In genomic region chr11:47156730-47157693, GRCm38 (mm10) we compare ENCODE assay signal across 13 mouse cellular contexts.
DNase-seq lines count a peak whose midpoint lies in the region; ATAC-seq and TF ChIP-seq lines count a peak whose summit lies in the region.
"Had no signal": no experiment of that assay in that cellular context is flagged by ENCODE, and none has a peak within 500 bp of the region (broad histone marks: within the 10 kb centered on the region; RNA-seq: fewer than 3 reads in every experiment).

No protein-coding gene starts in this region.

- peak; percentile 24 to 50 for DNase-seq in heart, adult 9 months (ENCODE audit: low spot score in 2 of 2)
- no peak for DNase-seq in heart, postnatal 4 days
- DNase-seq in midbrain, embryonic 10.5 days (ENCODE audit: low spot score): no peak
- no peak for DNase-seq in midbrain, postnatal 0 days (ENCODE audit: low spot score)
- DNase-seq in spleen, postnatal 10 days (ENCODE audit: low spot score in 2 of 2): no peak
- DNase-seq: adrenal gland, adult 2 months; midbrain, embryonic 14.5 days; thymus, postnatal 14 days had no signal

- no peak for TF ChIP-seq CTCF in midbrain, postnatal 0 days (IDR thresholded peaks at IDR 0.05)

- H3K9ac ChIP-seq in midbrain, postnatal 0 days (replicated peaks; ENCODE audit: low read length, poor library complexity, severe bottlenecking): no peak overlapping the region
- no peak overlapping the region for H3K9ac ChIP-seq in lung, embryonic 15.5 days
- H3K9ac ChIP-seq: liver, embryonic 14.5 days had no signal

- H3K36me3 ChIP-seq in midbrain, embryonic 10.5 days: no peaks in the 10 kb centered on the region
- H3K36me3 ChIP-seq in midbrain, postnatal 0 days (ENCODE audit: insufficient read depth, low read length): no peaks in the 10 kb centered on the region
- H3K36me3 ChIP-seq in lung, embryonic 15.5 days: no peaks in the 10 kb centered on the region
- H3K36me3 ChIP-seq: forebrain, embryonic 10.5 days had no signal

- H3K4me3 ChIP-seq in midbrain, embryonic 10.5 days: no peak overlapping the region
- H3K4me3 ChIP-seq in midbrain, postnatal 0 days (ENCODE audit: low read depth, low read length): no peak overlapping the region
- no peak overlapping the region for H3K4me3 ChIP-seq in lung, embryonic 15.5 days
- H3K4me3 ChIP-seq: forebrain, embryonic 10.5 days had no signal

- WGBS in midbrain, embryonic 10.5 days: 21% methylated on average over 1 of the region's 1 CpGs
- 32% methylated on average over 1 of the region's 1 CpGs for WGBS in midbrain, postnatal 0 days
- WGBS in lung, embryonic 15.5 days: 38% methylated on average over 1 of the region's 1 CpGs

- peaks cover 11% of the 10 kb centered on the region for H3K4me1 ChIP-seq in midbrain, embryonic 10.5 days
- H3K4me1 ChIP-seq in midbrain, postnatal 0 days (ENCODE audit: insufficient read depth, low read length): no peaks in the 10 kb centered on the region
- peaks cover 15% of the 10 kb centered on the region for H3K4me1 ChIP-seq in lung, embryonic 15.5 days

- H3K4me2 ChIP-seq in midbrain, postnatal 0 days (ENCODE audit: low read depth, low read length, poor library complexity, severe bottlenecking): no peak overlapping the region
- H3K4me2 ChIP-seq in lung, embryonic 15.5 days: no peak overlapping the region

- no peaks in the 10 kb centered on the region for H3K9me3 ChIP-seq in midbrain, embryonic 10.5 days (replicated peaks)
- H3K9me3 ChIP-seq in midbrain, postnatal 0 days (ENCODE audit: low read length): no peaks in the 10 kb centered on the region
- no peaks in the 10 kb centered on the region for H3K9me3 ChIP-seq in lung, embryonic 15.5 days
- H3K9me3 ChIP-seq: forebrain, embryonic 10.5 days had no signal

- H3K27ac ChIP-seq in midbrain, embryonic 10.5 days (replicated peaks): peak overlapping the region; percentile 59; the same call in 1 of the 2 replicates
- H3K27ac ChIP-seq in midbrain, postnatal 0 days (ENCODE audit: low read depth, low read length): no peak overlapping the region
- peak overlapping the region; percentile 24 for H3K27ac ChIP-seq in lung, embryonic 15.5 days
- H3K27ac ChIP-seq: forebrain, embryonic 10.5 days; liver, embryonic 14.5 days had no signal

- no peaks in the 10 kb centered on the region for H3K27me3 ChIP-seq in midbrain, embryonic 10.5 days (ENCODE audit: low read depth, poor library complexity, severe bottlenecking)
- no peaks in the 10 kb centered on the region for H3K27me3 ChIP-seq in midbrain, postnatal 0 days (ENCODE audit: insufficient read depth, low read length)
- no peaks in the 10 kb centered on the region for H3K27me3 ChIP-seq in lung, embryonic 15.5 days
- H3K27me3 ChIP-seq: Patski had no signal

- no peak for ATAC-seq in midbrain, postnatal 0 days (ENCODE audit: low FRiP score)
- ATAC-seq in lung, embryonic 15.5 days (ENCODE audit: borderline replicate concordance, extremely low read depth, low FRiP score, low TSS enrichment): peak; percentile 95
- no peak for ATAC-seq in megakaryocyte-erythroid progenitor cell, adult 5-6 weeks (replicated peaks; ENCODE audit: low FRiP score, low TSS enrichment, poor library complexity, severe bottlenecking)
- ATAC-seq: Patski had no signal

Comparison
In these comparisons a context has a peak if more than half of its experiments do, and no peak if none do; other contexts are left out.
1. DNase-seq: peak in heart, adult 9 months (2 of 2); none in heart, postnatal 4 days (single experiment), midbrain, embryonic 10.5 days (single experiment), midbrain, postnatal 0 days (single experiment) and spleen, postnatal 10 days (0 of 2).